Mouse (Mus musculus) forebrain, embryonic 16.5 days (tissue): Measurements from ENCODE around the gene Olfr1138. TPM values are rescaled to one million over a fixed set of nuclear protein-coding genes. Genes with fewer than 3 reads are reported as not detected.

ENCODE experiments used
- ATAC-seq: fragments of 200-750 bp; cut with Nextera tagmentation; 2 replicates; pipeline ENCODE4 v1.8.0; 2017; ENCODE audit warnings: mild to moderate bottlenecking, moderate library complexity
- H3K27ac ChIP-seq: fragments of 300-500 bp; sonication (generic); 2 replicates; pipeline ENCODE4 v1.5.1; 2014; ENCODE audit warnings: low read length, control low read depth
- H3K27me3 ChIP-seq: fragments of 300-500 bp; sonication (generic); replicated peaks from 2 replicates; pipeline ENCODE4 v1.6.1; 2014; ENCODE audit warnings: low read length; ENCODE audit not compliant: control insufficient read depth, insufficient read depth
- H3K36me3 ChIP-seq: fragments of 300-500 bp; sonication (generic); 2 replicates; pipeline ENCODE4 v1.6.1; 2014; ENCODE audit not compliant: control insufficient read depth, insufficient read depth
- H3K4me1 ChIP-seq: fragments of 300-500 bp; sonication (generic); replicated peaks from 2 replicates; pipeline ENCODE4 v1.6.1; 2014; ENCODE audit warnings: low read length; ENCODE audit not compliant: control insufficient read depth, insufficient read depth
- H3K4me2 ChIP-seq: fragments of 300-500 bp; sonication (generic); 2 replicates; pipeline ENCODE4 v1.6.1; 2014; ENCODE audit warnings: mild to moderate bottlenecking, low read length, control low read depth
- H3K4me3 ChIP-seq: fragments of 300-500 bp; sonication (generic); replicated peaks from 2 replicates; pipeline ENCODE4 v1.5.1; 2014; ENCODE audit warnings: mild to moderate bottlenecking, low read length, control low read depth
- H3K9ac ChIP-seq: fragments of 300-500 bp; sonication (generic); replicated peaks from 2 replicates; pipeline ENCODE4 v1.6.1; 2014; ENCODE audit warnings: low read depth, low read length, control low read depth
- H3K9me3 ChIP-seq: fragments of 300-500 bp; sonication (generic); 2 replicates; pipeline ENCODE4 v1.6.1; 2016; ENCODE audit warnings: low read length; ENCODE audit not compliant: control insufficient read depth
- WGBS: fragments of 180-500 bp; shearing (Covaris S2); extraction: QIAGEN DNeasy Blood & Tissue Kit; methylation state at CpG from one replicate; pipeline ENCODE4 v1.1.7; 2014; 5-methylcytosine and 5-hydroxymethylcytosine counted together
- polyA plus RNA-seq: library from polyadenylated mRNA; unstranded; fragments of >200 nt; fragmentation: Nextera tagmentation; extraction: Ambion mirVana; gene quantifications from 2 replicates; pipeline ENCODE4 v1.2.1, GENCODE M21; 2015

Gene Olfr1138
- polyA plus RNA-seq: not detected in 2 replicates

DNA sequence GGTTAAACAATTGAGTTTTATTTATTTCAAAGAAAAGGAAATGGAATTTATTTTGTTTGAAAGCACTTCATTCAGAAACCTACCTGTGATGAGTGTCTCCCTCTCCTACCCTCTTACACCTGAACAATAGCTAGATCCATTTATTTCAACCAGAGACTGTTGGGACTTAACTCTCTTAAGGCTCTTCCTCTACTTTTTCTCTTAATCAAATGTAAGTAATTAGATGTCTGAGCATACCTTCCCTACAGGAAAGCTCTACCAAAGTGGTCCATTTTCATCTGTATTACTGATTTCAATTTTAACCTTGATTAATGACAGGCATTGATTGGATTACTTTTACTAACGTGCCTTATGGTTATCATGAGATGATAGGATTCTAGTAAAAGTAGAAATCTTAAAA lies at the start of gene Olfr1138:
TSS of gene Olfr1138 (minus strand) at position 101 of the 400 bp plus-strand sequence.
- H3K27ac ChIP-seq: no peak within 1 kb of the TSS
- H3K4me2 ChIP-seq: no peak within 1 kb of the TSS
- H3K9me3 ChIP-seq: no peaks in the 10 kb centered on the region
- H3K4me3 ChIP-seq: no peak within 1 kb of the TSS
- no peaks in the 10 kb centered on the region for H3K27me3 ChIP-seq
- no peak within 1 kb of the TSS for H3K9ac ChIP-seq
- no peaks in the 10 kb centered on the region for H3K36me3 ChIP-seq
- ATAC-seq: no peak
- WGBS: 79% methylated on average over 1 of the region's 1 CpGs
- H3K4me1 ChIP-seq: no peaks in the 10 kb centered on the region

DNA sequence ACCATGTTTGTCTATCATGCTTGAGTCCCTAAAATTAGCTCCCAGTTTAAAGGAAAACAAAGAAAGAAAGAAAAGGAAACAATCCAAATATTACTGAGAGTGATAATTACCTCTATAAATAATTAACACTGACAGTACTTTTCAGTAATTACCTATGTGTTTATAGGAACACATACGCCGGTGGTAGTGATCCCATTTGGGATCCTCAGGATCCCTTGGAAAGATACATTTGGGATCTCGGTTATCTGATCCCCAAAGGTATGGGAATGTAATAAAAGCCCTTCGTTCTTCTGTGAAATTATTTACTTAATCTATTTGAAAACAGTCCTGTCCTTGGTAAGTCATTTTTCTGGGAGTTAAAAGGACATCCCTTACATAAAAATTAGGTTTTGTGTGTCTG lies 39.4 kb upstream of the Olfr1138 start, which contains the start of gene Olfr152:
TSS of gene Olfr152 (plus strand) at position 301 of the 400 bp plus-strand sequence.
- Histone ChIP-seq H3K9ac (no peak within 1 kb of the TSS), H3K27ac (no peak within 1 kb of the TSS), H3K4me2 (no peak within 1 kb of the TSS), H3K27me3 (no peaks in the 10 kb centered on the region), H3K9me3 (no peaks in the 10 kb centered on the region), H3K4me1 (no peaks in the 10 kb centered on the region), H3K4me3 (no peak within 1 kb of the TSS), H3K36me3 (no peaks in the 10 kb centered on the region)
- 75% methylated on average over 4 of the region's 4 CpGs for WGBS
- ATAC-seq: no peak

DNA sequence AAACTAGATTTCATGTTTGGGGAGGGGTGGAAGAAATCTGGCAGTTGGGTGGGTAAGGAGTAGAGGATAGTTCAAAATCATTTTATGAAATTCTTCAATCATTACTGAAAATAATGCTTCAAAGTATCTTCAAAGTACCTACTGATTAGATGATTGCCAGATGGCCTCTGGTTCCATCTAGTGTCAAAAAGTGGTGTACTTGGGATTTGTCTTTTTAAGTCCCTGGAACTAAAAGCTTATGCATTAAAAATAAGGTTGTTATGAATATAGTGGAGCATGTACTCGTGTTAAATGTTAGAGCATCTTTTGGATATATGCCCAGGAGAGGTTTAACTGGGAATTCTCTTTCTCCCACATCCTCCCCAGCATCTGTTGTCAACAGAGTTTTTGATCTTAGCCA lies 36.4 kb upstream of the Olfr1138 start:
- no peak overlapping the region for H3K4me3 ChIP-seq
- no peaks in the 10 kb centered on the region for H3K4me1 ChIP-seq
- H3K9me3 ChIP-seq: no peaks in the 10 kb centered on the region
- no peaks in the 10 kb centered on the region for H3K36me3 ChIP-seq
- no peak for ATAC-seq
- H3K9ac ChIP-seq: no peak overlapping the region
- no peak overlapping the region for H3K4me2 ChIP-seq
- no peak overlapping the region for H3K27ac ChIP-seq
- WGBS: 57% methylated on average over 1 of the region's 1 CpGs
- H3K27me3 ChIP-seq: no peaks in the 10 kb centered on the region

DNA sequence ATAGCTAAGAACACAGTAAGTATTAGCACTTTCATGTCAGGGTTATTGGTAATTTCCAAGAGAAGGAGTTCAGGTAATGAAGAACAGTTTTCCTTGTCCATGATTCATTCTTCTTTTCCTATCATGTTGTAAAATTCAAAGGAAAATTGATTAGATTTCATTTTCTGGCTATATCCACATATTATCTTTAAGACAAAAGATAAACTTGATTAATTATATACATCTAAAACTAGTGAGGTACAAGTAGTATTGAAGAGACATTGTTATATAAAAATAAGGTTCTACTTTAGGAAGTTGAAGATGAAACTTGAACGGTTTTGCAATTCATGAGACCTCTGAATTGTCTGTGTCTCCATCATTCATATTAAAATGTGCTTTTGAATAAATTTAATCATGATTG lies 14.1 kb upstream of the Olfr1138 start, which contains the start of gene Olfr1141:
TSS of gene Olfr1141 (minus strand) at position 101 of the 400 bp plus-strand sequence.
- 85% methylated on average over 1 of the region's 1 CpGs for WGBS
- Histone ChIP-seq H3K9ac (no peak within 1 kb of the TSS), H3K4me2 (no peak within 1 kb of the TSS), H3K4me1 (no peaks in the 10 kb centered on the region), H3K4me3 (no peak within 1 kb of the TSS), H3K27ac (no peak within 1 kb of the TSS), H3K27me3 (no peaks in the 10 kb centered on the region), H3K9me3 (no peaks in the 10 kb centered on the region), H3K36me3 (no peaks in the 10 kb centered on the region)
- no peak for ATAC-seq

DNA sequence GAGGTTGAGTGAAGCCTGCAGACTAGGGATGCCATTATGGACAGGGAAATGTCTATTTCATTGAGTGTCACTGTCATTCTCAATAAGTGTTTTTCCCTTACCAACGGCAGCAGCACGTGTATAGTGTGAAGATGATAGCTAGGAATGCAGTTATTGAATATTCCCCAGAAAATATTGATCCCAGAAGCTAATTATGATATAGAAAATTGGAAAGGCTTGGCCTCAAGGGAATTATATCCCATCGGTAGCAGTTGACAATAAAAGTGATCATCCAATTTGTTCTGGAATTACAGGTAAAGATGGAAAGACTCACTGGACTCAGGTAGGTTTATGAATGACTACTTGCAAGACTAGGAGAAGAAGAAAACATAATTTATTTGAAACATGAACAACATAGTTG lies 3.7 kb upstream of the Olfr1138 start, which contains the start of gene Olfr1140:
TSS of gene Olfr1140 (plus strand) at position 301 of the 400 bp plus-strand sequence.
- no peak for ATAC-seq
- H3K4me3 ChIP-seq: no peak within 1 kb of the TSS
- no peaks in the 10 kb centered on the region for H3K4me1 ChIP-seq
- H3K36me3 ChIP-seq: no peaks in the 10 kb centered on the region
- no peak within 1 kb of the TSS for H3K9ac ChIP-seq
- no peaks in the 10 kb centered on the region for H3K27me3 ChIP-seq
- H3K4me2 ChIP-seq: no peak within 1 kb of the TSS
- no peak within 1 kb of the TSS for H3K27ac ChIP-seq
- H3K9me3 ChIP-seq: no peaks in the 10 kb centered on the region
- WGBS: 75% methylated on average over 3 of the region's 3 CpGs

DNA sequence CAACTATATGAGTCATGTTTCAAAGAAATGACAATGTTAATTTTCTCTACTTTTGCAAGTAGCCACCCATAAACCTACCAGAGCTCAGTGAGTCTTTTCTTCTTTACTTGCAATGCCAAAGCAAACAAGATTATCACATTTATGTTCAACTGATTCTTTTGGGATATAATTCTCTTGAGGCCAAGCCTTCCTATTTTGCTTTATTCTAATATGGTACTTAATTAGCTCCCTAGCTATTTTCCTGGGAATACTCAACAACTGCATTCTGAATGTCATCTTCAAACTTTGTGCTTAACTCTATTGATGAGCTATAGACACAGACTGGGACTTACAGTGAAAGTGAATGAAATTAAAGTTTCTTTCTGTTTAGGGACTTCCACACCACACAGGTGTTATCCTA lies 26.7 kb downstream of the Olfr1138 start, which contains the start of gene Olfr1137:
TSS of gene Olfr1137 (minus strand) at position 101 of the 400 bp plus-strand sequence.
- no peaks in the 10 kb centered on the region for H3K36me3 ChIP-seq
- no peak within 1 kb of the TSS for H3K27ac ChIP-seq
- no peak within 1 kb of the TSS for H3K9ac ChIP-seq
- H3K4me2 ChIP-seq: no peak within 1 kb of the TSS
- no peak within 1 kb of the TSS for H3K4me3 ChIP-seq
- no peaks in the 10 kb centered on the region for H3K27me3 ChIP-seq
- ATAC-seq: no peak
- no peaks in the 10 kb centered on the region for H3K9me3 ChIP-seq
- H3K4me1 ChIP-seq: no peaks in the 10 kb centered on the region

DNA sequence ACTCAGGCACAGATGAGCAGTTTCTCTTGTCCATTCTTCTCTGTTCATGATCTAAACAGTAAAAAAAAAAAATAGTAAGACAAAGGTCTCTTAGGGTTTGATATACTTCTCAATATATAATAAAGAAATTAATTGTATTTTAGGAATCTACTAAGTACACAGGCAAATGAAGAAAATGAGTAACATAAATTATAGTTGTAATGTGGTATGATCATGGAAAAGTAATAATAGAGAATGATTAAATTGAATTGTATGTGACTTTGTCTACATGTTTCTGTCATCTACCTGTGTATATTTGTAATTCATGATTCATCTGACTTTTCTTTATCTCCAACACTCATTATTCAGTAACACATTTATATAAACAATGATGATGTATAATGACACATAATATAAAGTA lies 45.9 kb downstream of the Olfr1138 start, which contains the start of gene Olfr1136:
TSS of gene Olfr1136 (minus strand) at position 101 of the 400 bp plus-strand sequence.
- Histone ChIP-seq H3K4me2 (no peak within 1 kb of the TSS), H3K27ac (no peak within 1 kb of the TSS)

More for the DNA sequence above, 45.9 kb downstream of the Olfr1138 start, which contains the start of gene Olfr1136:
- Histone ChIP-seq H3K9me3 (no peaks in the 10 kb centered on the region), H3K4me1 (no peaks in the 10 kb centered on the region), H3K27me3 (no peaks in the 10 kb centered on the region), H3K9ac (no peak within 1 kb of the TSS), H3K4me3 (no peak within 1 kb of the TSS), H3K36me3 (no peaks in the 10 kb centered on the region)
- ATAC-seq: no peak

Other genes with a start within 250 kb of the Olfr1138 start
- gene Pramel7, start 242.9 kb downstream of the Olfr1138 start, polyA plus RNA-seq: not detected in 2 replicates
- not detected in 2 replicates for gene Pramel6, start 233.4 kb downstream of the Olfr1138 start, polyA plus RNA-seq
- not detected in 2 replicates for gene Olfr153, start 208.2 kb downstream of the Olfr1138 start, polyA plus RNA-seq
- gene Olfr1128, start 194.4 kb downstream of the Olfr1138 start, polyA plus RNA-seq: not detected in 2 replicates
- not detected in 2 replicates for gene Olfr1129, start 166.1 kb downstream of the Olfr1138 start, polyA plus RNA-seq
- not detected in 2 replicates for gene Olfr1130, start 133.8 kb downstream of the Olfr1138 start, polyA plus RNA-seq
- not detected in 2 replicates for gene Olfr1131, start 112.9 kb downstream of the Olfr1138 start, polyA plus RNA-seq
- gene Olfr1132, start 102.4 kb downstream of the Olfr1138 start, polyA plus RNA-seq: not detected in 2 replicates
- not detected in 2 replicates for gene Olfr1133, start 92.6 kb downstream of the Olfr1138 start, polyA plus RNA-seq
- not detected in 2 replicates for gene Olfr1134, start 81.5 kb downstream of the Olfr1138 start, polyA plus RNA-seq
- gene Olfr1135, start 66.3 kb downstream of the Olfr1138 start, polyA plus RNA-seq: not detected in 2 replicates
- not detected in 2 replicates for gene Olfr1136, start 46.0 kb downstream of the Olfr1138 start, polyA plus RNA-seq
- gene Olfr1137, start 26.8 kb downstream of the Olfr1138 start, polyA plus RNA-seq: not detected in 2 replicates
- not detected in 2 replicates for gene Olfr1140, start 3.8 kb upstream of the Olfr1138 start, polyA plus RNA-seq
- gene Olfr1141, start 14.0 kb upstream of the Olfr1138 start, polyA plus RNA-seq: not detected in 2 replicates
- gene Olfr152, start 39.5 kb upstream of the Olfr1138 start, polyA plus RNA-seq: not detected in 2 replicates
- not detected in 2 replicates for gene Olfr1143, start 60.6 kb upstream of the Olfr1138 start, polyA plus RNA-seq
- not detected in 2 replicates for gene Olfr1145, start 69.8 kb upstream of the Olfr1138 start, polyA plus RNA-seq
- gene Olfr1148, start 90.6 kb upstream of the Olfr1138 start, polyA plus RNA-seq: not detected in 2 replicates
- not detected in 2 replicates for gene Olfr1150-ps1, start 104.0 kb upstream of the Olfr1138 start, polyA plus RNA-seq
- gene Olfr1151, start 115.9 kb upstream of the Olfr1138 start, polyA plus RNA-seq: not detected in 2 replicates
- gene Olfr1152, start 126.5 kb upstream of the Olfr1138 start, polyA plus RNA-seq: not detected in 2 replicates
- not detected in 2 replicates for gene Olfr1153, start 155.0 kb upstream of the Olfr1138 start, polyA plus RNA-seq
- gene Olfr1154, start 165.2 kb upstream of the Olfr1138 start, polyA plus RNA-seq: not detected in 2 replicates
- gene Olfr1155, start 205.2 kb upstream of the Olfr1138 start, polyA plus RNA-seq: not detected in 2 replicates
- gene Olfr1156, start 213.1 kb upstream of the Olfr1138 start, polyA plus RNA-seq: not detected in 2 replicates
- not detected in 2 replicates for gene Olfr1157, start 228.3 kb upstream of the Olfr1138 start, polyA plus RNA-seq
- gene Olfr74, start 234.7 kb upstream of the Olfr1138 start, polyA plus RNA-seq: not detected in 2 replicates